Mouse (Mus musculus) frontal cortex, postnatal 10 days (tissue): ENCODE data around the gene Atg4c.

Experiments
- DNase-seq, 2 experiments: peaks; one replicate each; pipeline ENCODE4 v3.0.0; 2022; ENCODE audit warnings: low spot score in 2 of 2, mixed read lengths in 1 of 2

Gene Atg4c

GRCm38 (mm10) chr4:99263191-99263590 is 69.5 kb downstream of the Atg4c start:
- no peak for DNase-seq

DNA sequence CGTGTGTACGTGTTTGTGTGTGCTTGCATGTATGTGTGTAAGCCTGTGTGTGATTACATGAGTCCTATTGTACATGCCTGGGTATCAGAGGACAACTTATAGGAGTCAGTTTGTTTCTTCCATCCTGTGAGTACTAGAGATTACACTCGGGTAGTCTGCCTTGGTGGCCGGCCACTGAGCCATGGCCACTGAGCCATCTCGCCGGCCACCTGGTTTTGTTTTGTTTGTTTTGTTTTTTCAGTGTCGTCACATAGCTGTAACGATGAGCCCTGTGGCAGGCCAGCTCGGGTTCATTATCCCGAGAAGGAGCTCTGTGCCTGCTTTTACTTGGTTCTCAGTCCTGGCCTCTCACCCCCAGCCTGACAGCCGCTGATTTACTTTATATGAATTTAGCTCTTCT is 69.9 kb downstream of the Atg4c start:
- no peak for DNase-seq

DNA sequence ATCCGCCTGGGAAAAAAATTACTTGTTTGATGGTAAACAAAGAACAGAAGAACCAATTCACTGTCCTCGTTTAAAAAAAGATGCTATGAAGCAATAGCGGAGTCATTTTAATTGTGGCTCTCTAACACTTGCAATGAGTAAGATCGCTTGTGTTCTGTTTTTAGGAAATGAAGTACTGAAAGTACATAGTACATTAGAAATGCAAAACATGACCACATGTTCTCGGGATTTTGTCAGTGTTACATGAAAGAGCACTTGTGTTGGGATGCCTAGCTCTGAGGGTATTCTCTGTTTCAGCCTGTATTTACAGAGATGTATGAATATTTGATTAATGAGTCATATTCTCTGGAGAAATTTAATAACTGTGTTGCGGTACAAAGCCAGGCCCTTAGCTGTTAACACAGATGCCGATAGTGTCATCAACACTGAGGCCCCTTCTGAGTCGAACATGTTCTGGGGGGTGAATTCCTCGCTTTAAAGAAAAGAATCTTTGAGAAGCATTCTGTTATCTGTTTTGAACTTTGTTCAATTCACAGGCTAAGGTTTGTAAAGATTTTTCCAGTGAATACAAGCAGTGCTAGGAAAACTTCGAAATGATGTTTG is 73.2 kb downstream of the Atg4c start:
- DNase-seq, result no peak

GRCm38 (mm10) chr4:99272860-99273259 is 79.1 kb downstream of the Atg4c start:
- no peak for DNase-seq

DNA sequence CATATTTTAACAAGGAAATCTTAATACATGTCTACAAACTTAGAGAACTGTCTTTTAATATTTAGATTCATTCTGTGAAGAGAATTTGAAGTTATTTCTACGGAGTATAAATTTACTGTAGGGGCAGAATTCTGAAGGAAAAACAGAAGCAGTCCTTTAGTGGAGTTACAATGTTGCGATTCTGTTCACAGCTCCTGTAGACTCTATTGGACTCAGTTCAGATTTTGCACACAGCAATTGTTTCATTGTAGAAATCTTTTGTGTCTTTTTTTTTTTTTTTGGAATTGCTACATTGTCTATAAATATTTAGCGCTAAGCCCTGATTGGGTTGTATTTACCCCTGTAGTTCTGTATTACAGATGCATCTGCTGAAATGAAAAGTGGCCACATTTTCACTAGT is 79.7 kb downstream of the Atg4c start:
- no peak for DNase-seq

- DNase-seq, result no peak
Observed at GRCm38 (mm10) chr4:99273979-99274378, 80.2 kb downstream of the Atg4c start.

DNA sequence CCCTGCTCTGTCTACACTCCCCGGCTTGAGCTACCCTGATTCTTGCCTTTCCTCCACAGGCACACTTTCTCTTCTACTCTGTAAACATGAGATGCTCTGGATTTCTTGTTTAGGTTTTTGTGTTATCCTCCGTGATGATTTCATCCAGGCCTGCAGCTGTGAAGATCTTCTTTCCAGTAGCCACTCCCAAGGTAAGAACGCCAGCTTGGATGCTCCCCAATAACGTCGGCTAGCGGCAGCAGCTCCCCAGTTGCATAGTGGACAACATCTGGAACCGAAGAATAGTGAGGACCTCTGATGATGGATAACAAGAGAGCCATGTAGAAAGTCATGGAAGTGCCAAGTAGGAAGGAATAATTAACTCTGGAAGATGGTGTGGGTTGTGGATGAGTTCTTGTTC is 85.1 kb downstream of the Atg4c start:
- no peak for DNase-seq

- no peak for DNase-seq
Observed at GRCm38 (mm10) chr4:99281711-99282110, 88.0 kb downstream of the Atg4c start.

DNA sequence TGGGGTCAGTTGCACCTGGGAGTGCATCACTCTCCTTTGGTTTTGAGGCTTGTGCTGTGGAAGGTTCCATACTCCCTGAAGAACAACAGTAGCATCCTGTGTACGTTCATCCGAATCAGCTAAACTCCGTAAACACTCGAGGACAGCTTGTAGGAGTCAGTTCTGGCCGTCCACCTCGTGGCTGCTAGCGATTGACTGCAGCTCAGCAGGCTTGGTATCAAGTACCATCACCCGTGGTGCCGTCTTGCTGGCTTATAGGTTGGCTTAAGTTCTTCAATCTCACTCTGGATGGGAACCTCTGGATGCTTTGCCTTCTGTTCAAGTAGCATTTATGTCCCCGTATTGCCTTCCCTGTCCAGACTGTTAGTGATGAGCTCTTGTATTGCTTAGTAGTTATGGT is 95.6 kb downstream of the Atg4c start:
- no peak for DNase-seq

- DNase-seq, result no peak
Observed at GRCm38 (mm10) chr4:99298676-99299075, 104.9 kb downstream of the Atg4c start.

DNA sequence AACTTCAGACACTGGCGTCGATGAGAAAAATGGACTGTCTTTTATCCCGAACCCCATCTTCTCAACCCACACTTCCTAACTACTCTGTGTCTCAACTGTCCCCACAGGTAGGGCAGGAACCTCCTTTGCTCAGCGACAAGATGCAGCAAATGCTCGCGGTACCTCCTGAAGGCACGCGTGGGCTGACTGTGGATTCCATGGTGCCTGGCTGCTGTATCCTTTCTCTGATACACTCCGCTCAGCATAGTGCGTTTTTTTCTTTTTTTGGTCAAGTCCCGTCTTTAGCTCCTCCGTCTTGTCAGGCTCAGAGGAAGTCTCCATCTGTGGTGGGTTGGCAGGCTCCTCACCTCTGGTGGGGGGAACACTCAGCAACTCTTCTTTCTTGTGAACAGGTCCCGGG is 111.1 kb downstream of the Atg4c start:
- no peak for DNase-seq
